In the genomic region with DNA sequence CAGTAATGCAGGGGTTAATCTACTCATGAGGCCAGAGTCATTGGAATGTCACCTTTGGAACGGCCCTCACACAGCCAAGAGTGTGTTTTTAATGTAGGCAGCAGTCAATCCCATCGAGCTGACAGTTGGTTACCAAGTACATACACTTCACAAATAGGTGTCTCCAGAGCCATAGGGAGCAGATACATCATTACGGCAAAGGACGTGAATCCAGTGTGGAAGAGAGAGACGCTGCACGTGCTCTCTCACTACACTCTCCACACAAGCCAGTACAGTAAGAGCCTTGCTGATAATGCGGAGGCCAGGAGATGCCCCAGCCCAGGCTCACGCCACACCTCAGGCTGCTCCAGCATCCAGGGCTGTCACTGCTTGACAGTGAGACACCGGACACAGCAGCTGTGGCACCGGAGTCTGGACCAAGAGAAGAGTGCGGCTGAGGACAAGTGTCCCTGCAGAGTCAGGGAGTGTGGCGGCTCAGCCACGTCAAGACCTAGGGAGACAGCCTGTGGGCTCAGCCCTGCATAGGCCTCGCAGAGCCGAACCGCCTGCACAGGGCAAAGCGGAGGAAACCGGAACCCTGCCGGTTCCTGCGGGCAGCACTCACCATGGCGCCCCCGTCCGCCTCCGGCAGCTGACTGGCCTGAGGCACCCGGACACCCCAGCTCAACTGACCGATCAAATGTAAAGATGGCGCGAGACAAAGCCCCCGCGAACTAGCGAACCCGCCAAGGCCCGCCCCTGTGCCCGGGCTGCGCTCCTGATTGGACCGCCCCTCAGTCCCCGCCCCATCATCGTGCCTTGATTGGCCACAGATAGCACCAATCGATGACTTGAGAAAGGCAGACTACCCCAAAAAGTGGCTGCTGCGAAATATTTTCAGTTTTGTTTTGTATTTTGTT, we compare ENCODE assay signal across 8 mouse cellular contexts. TPM values are rescaled to one million over a fixed set of nuclear protein-coding genes. Genes with fewer than 3 reads are reported as not detected.
A peak's percentile ranks its signal among the peaks of the same experiment; 100 is the strongest.
DNase-seq lines count a peak whose midpoint lies in the region; ATAC-seq lines count a peak whose summit lies in the region.

Gene Zfp39 (minus strand): TSS at position 715 of the 899 bp plus-strand sequence.

- peak within 1 kb of the TSS; percentile 73 for H3K4me3 ChIP-seq in hindbrain, embryonic 15.5 days

- H3K27ac ChIP-seq in hindbrain, embryonic 15.5 days (replicated peaks) = peak within 1 kb of the TSS; percentile 87

- peak within 1 kb of the TSS; percentile 85 for H3K9ac ChIP-seq in hindbrain, embryonic 15.5 days

- WGBS in hindbrain, embryonic 15.5 days = 0% methylated on average over 40 of the region's 40 CpGs

- no peaks in the 10 kb centered on the region for H3K27me3 ChIP-seq in hindbrain, embryonic 15.5 days

- peaks cover 17% of the 10 kb centered on the region for H3K36me3 ChIP-seq in hindbrain, embryonic 15.5 days

- H3K4me1 ChIP-seq in hindbrain, embryonic 15.5 days (replicated peaks) = peaks cover 21% of the 10 kb centered on the region

- H3K4me2 ChIP-seq in hindbrain, embryonic 15.5 days = peak within 1 kb of the TSS; percentile 90

- no peaks in the 10 kb centered on the region for H3K9me3 ChIP-seq in hindbrain, embryonic 15.5 days

- peak; percentile 87 for DNase-seq in WW6 (ENCODE audit: low read depth, low spot score)
- DNase-seq in cerebellum, postnatal 36 days = peak; percentile 96 to 97
- peak; percentile 96 to 97 for DNase-seq in frontal cortex, postnatal 36 days (ENCODE audit: low spot score in 2 of 2)
- peak; percentile 90 for DNase-seq in left cerebral cortex, adult 11 months (ENCODE audit: low spot score)
- DNase-seq in lung, postnatal 36 days = peak; percentile 98
- DNase-seq in retina, embryonic 14.5 days (ENCODE audit: low spot score) = peak; percentile 96
- DNase-seq in thymus, postnatal 36 days = peak; percentile 96 to 99

- peak; percentile 98 for ATAC-seq in hindbrain, embryonic 15.5 days (ENCODE audit: low FRiP score, low read depth)

RNA-seq across cellular contexts. Expression of gene Zfp39, which starts in this region (rescaled TPM):
- 6.1 and 6.9 TPM in 2 replicates for polyA plus RNA-seq in hindbrain, embryonic 15.5 days (2015; fragmentation: Nextera tagmentation; extraction: Ambion mirVana)

Comparison
In these comparisons a context has a peak if more than half of its experiments do, and no peak if none do; other contexts are left out.
1. Peak in every context shown above with its lines: DNase-seq, ATAC-seq, H3K4me3 ChIP-seq and H3K27ac ChIP-seq.